Mouse (Mus musculus) embryonic fibroblast, embryonic 13.5 days (primary cell): ENCODE data around the gene Reep3. TPM values are rescaled to one million over a fixed set of nuclear protein-coding genes. Genes with fewer than 3 reads are reported as not detected.
"Not testable (repeated sequence)": the region's sequence is repeated elsewhere in the genome, so short reads cannot be mapped to it uniquely, and the experiment has no call there.

Source experiments
- H3K27ac ChIP-seq: 2 replicates; pipeline ENCODE4 v1.5.1; 2012; ENCODE audit warnings: low read length, control low read depth, inconsistent platforms; ENCODE audit not compliant: insufficient read depth
- H3K4me1 ChIP-seq: 2 replicates; pipeline ENCODE4 v1.6.1; 2011; ENCODE audit warnings: low read length; ENCODE audit not compliant: control insufficient read depth, insufficient read depth
- H3K4me3 ChIP-seq: 2 replicates; pipeline ENCODE4 v1.5.1; 2011; ENCODE audit warnings: mild to moderate bottlenecking, control low read depth, low read length; ENCODE audit not compliant: insufficient read depth
- CTCF ChIP-seq: IDR thresholded peaks from 2 replicates; pipeline ENCODE4 v1.5.1; 2011; ENCODE audit warnings: mild to moderate bottlenecking, control low read depth, low read length, moderate library complexity, borderline replicate concordance; ENCODE audit not compliant: insufficient read depth
- POLR2A ChIP-seq: IDR thresholded peaks from 2 replicates; pipeline ENCODE4 v1.6.1; 2011; ENCODE audit warnings: low read depth, mild to moderate bottlenecking, control low read depth, low read length, moderate library complexity
- polyA plus RNA-seq: library from polyadenylated mRNA; stranded (reverse); fragments of >200 nt; gene quantifications from 2 replicates; pipeline ENCODE4 v1.2.4, GENCODE M21; 2011; ENCODE audit warnings: low read depth; ENCODE audit not compliant: missing spikeins, insufficient read length

Reep3 gene
- polyA plus RNA-seq, 1 experiment = 76.0 TPM

DNA sequence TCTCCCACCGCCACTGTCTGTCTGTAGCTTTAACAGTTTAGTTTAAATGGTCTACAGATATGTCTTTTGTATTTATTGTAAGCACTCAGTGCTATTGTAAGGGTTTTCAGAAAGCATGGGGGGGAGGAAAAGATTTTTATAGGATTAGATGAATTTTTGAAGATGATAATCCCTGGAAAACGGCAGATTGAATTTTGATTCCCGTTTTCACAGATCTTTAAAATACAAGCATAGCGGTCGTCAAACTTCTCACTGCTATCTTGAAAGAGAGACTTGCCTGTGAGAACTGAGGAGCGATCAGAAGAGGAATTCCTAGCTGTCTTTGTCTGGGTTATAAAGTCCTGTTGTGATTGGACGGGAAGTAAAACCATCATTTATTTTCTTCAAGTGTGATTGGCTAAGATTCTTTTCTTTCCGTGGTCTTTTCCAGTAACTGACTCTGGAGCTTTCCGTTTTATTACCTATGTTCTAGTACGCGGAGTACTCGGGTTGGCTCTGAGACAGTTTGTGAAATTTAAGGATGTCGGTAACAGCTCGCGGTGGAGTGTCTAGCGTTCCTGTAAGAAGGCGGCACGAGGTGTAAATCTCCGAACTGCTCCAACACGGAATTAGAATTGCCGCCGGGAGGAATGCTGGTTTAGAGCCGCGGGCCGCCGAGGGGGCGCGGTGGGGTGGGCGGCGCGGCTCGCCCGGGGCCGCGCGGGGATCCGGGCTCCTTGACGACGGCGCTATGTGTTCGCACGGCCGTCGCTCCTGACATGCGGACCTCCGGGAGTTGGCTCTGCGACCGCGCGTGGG, 29.5 kb upstream of the Reep3 start:
- H3K4me1 ChIP-seq = peaks cover 2% of the 10 kb centered on the region; the same call in 1 of the 2 replicates
- TF ChIP-seq CTCF = no peak
- H3K27ac ChIP-seq = peak overlapping the region; percentile 70
- peak overlapping the region; percentile 54 for H3K4me3 ChIP-seq

DNA sequence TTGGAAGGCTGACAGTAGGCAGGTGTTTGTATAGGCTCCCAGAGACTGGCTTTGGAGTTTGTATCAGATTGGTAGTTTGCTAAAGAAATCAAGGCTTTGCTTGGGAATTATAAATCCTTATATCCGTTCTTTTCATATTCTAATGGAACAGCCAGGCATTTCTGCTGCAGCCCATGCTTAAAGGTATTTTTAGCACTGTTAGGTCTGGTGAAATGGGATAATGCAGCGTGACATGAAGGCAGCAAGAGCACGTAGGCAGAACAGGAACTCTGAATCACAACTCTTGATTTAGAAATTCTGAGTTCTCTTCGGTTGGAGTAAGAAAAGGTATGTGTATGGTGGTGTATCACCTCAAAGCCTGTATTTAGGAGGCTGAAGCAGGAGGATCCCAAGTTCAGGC, 27.4 kb upstream of the Reep3 start:
- H3K4me3 ChIP-seq = no peak overlapping the region
- no peak overlapping the region for H3K27ac ChIP-seq
- H3K4me1 ChIP-seq = peaks cover 2% of the 10 kb centered on the region; the same call in 1 of the 2 replicates
- TF ChIP-seq POLR2A (no peak), CTCF (no peak)

DNA sequence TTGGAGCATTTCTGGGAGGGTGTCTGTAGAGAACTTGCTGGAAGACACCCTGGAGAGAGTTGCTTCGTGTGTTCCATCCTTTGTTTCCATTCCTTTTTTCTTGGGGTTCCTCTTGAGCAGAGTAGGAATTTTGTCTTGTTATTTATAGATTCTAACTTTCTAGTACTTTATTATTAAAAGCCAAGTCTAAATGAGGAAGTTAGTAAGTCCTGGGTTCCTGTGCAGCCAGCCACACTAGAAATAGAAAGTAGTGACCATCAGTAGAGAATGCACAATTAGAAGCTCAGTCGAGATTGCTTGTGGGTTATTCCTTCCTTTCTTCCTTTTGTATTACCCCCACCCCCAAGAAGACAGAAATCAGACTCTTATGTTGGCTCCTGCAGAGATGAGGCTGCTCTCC, 27.0 kb upstream of the Reep3 start:
- peaks cover 2% of the 10 kb centered on the region; the same call in 1 of the 2 replicates for H3K4me1 ChIP-seq
- TF ChIP-seq POLR2A (no peak), CTCF (no peak)
- H3K4me3 ChIP-seq = no peak overlapping the region
- H3K27ac ChIP-seq = no peak overlapping the region

DNA sequence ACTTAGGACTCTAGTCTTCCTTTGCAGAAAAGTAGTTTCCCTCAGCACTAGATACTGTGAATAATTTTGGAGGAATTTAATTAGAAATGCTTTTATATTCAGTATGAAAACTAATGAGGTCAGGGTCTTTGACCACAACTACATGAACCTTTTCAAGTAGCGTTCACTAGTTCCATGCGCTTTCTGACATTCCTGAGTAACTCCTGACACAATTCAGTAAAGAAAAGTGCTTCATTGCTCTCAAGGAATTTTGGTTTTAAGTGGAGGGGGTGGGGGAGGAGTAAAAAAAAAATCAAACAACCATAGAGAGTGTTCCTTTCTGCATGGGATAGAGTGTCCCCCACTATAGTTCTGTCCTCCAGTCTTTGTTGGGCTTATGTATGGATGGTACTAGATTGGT, 23.9 kb upstream of the Reep3 start:
- no peaks in the 10 kb centered on the region for H3K4me1 ChIP-seq
- TF ChIP-seq CTCF (no peak), POLR2A (no peak)
- no peak overlapping the region for H3K4me3 ChIP-seq
- no peak overlapping the region for H3K27ac ChIP-seq

DNA sequence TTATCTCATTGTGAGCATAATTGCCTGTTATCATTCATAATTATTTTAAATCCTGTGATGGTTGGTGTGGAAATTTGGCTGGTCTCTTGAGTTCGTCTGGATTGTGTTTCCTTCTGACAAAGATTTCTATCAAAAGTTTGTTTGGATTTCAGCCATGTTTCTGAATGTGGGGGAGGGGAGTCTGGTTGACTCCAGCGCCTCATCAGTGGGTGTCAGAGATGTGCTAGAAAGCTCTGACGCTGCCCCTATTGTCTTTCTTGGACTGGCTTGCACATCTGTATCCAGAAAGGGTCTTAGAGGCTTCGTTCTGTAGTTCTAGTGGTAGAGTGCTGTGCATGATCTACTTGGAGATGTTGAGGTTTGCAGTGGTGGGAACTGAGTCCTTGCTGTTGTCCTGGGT, 23.4 kb upstream of the Reep3 start:
- Histone ChIP-seq H3K27ac (no peak overlapping the region), H3K4me1 (peaks cover 2% of the 10 kb centered on the region; the same call in 1 of the 2 replicates), H3K4me3 (no peak overlapping the region)
- TF ChIP-seq CTCF (no peak), POLR2A (no peak)

DNA sequence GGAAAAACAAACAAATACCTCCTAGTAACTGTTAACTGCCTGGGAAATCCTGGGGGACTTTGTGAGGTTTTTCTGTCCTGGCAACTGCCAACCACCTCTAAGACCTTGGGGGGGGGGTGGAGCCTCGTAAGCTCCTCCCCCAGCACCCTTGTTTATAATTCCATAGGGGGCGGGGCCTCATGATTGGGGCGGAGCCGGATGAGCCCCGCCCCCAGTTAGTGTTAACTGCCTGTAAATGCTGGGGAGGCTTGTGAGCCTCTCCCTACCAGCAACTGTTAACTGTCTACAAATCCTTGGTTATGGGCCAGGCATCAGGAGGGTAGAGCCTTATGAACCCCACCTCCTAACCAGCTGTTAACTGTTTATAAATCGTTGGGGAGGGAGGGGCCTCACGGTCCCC, 22.5 kb upstream of the Reep3 start:
- Histone ChIP-seq H3K4me1 (peaks cover 5% of the 10 kb centered on the region; the same call in 1 of the 2 replicates), H3K4me3 (no peak overlapping the region), H3K27ac (no peak overlapping the region)
- no peak for TF ChIP-seq POLR2A
- TF ChIP-seq CTCF = no peak

DNA sequence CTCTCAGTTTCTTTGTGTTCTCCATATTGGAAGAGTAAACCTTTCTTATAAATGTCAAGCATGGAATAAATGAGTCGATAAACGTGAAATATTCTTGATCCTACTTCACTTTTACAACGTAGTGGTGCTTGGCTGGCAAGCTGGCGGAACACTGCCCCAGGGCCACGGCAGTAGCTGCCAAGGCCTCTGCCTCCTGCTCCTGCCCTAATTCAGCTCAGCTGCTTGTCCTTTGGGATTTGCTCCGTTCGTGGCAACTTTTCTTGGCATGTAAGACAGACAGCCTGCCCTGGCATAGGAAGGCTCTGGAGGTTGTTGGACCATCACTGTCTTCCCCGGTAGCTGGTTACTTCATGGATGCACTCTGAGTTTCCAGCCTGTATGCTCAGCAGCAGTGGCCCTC, 19.5 kb upstream of the Reep3 start:
- no peak overlapping the region for H3K4me3 ChIP-seq

DNA sequence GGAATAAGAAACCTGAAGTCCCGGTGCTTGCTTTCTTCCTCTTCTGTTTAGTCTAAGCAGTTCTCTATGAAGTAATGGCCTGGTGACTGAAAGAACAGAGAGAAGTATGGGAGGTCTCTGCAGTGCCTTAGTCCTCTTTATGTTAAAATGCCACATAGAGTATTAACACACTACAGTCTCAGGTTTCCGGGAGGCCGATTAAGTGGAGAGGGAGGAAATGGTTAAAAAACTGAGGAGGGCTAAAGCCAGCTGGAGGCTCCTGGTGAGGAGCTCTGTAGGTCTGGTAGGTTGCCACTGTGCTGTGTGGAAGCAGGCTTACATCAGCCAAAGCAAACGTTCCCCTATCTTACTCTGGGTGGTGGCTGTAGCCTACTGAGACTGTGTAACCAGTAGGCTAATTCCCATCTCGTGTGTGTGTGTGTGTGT, 18.9 kb upstream of the Reep3 start:
- H3K27ac ChIP-seq = peak overlapping the region; percentile 53
- H3K4me1 ChIP-seq = peaks cover 9% of the 10 kb centered on the region
- no peak overlapping the region for H3K4me3 ChIP-seq
- TF ChIP-seq CTCF (no peak), POLR2A (no peak)

More for the DNA sequence above, 19.5 kb upstream of the Reep3 start:
- Histone ChIP-seq H3K27ac (peak overlapping the region; percentile 53), H3K4me1 (peaks cover 5% of the 10 kb centered on the region; the same call in 1 of the 2 replicates)
- TF ChIP-seq CTCF (no peak), POLR2A (no peak)

DNA sequence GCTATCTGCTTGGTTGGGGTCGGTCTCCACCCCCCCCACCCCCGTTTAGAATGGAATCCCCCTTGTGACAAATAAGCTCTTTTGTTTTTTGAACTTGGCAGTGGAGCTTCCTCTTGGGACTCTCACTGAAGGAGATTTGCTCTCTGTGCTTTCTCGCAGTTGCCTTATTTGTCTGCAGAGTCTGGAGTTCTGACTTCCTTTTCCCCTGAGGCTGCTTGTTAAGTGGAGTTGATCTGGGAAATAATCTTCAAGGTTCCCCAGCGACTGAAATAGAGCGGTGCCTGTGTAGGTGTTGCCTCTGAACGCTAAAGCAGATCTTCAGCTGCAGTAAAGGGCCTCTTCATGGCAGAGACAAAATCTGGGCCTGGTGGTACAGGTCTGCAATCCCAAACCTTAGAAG, 18.4 kb upstream of the Reep3 start:
- H3K4me1 ChIP-seq = peaks cover 9% of the 10 kb centered on the region
- peak overlapping the region; percentile 53 for H3K27ac ChIP-seq
- no peak overlapping the region for H3K4me3 ChIP-seq
- TF ChIP-seq CTCF (no peak), POLR2A (no peak)

DNA sequence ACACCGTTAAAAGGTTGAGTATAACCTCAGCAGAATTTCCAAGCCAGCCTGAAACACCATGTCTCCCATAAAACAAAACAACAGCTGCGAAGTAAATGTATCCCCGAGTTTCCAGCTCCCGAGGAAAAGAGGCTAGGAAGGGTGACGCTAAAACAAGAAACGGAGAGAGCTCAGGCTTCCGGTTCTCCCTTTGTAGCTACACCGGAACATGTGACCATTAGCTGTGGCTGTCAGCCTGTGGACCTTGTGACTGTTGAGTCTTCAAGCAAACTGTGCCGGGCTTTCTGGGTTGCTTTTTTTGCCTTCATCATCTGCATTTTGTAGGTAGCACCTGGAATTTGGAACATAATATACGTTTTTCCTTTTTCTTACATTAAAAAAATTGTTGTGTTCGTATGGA, 17.1 kb upstream of the Reep3 start:
- Histone ChIP-seq H3K4me3 (no peak overlapping the region), H3K4me1 (peaks cover 9% of the 10 kb centered on the region), H3K27ac (no peak overlapping the region)
- TF ChIP-seq POLR2A (no peak), CTCF (no peak)

DNA sequence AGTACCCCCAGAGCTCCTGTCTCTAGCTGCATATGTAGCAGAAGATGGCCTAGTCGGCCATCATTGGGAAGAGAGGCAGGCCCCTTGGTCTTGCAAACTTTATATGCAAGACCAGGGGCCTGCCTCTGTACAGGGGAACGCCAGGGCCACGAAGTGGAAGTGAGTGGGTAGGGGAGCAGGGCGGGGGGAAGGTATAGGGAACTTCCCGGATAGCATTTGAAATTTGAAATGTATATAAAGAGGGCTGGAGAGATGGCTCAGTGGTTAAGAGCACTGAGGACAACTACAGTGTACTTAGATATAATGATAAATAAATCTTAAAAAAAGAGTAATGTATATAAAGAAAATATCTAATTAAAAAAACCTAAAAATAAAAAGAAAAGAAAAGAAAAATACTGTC, 16.2 kb upstream of the Reep3 start:
- H3K4me3 ChIP-seq, H3K27ac ChIP-seq, H3K4me1 ChIP-seq: not testable (repeated sequence)
